Mouse (Mus musculus): ENCODE data around the gene Gng2. TPM values are rescaled to one million over a fixed set of nuclear protein-coding genes. Genes with fewer than 3 reads are reported as not detected.
"Not testable (repeated sequence)": the region's sequence is repeated elsewhere in the genome, so short reads cannot be mapped to it uniquely, and the experiment has no call there.

Gene Gng2
- polyA plus RNA-seq, 1 experiment from 2014 or later, result 11.6 TPM

DNA sequence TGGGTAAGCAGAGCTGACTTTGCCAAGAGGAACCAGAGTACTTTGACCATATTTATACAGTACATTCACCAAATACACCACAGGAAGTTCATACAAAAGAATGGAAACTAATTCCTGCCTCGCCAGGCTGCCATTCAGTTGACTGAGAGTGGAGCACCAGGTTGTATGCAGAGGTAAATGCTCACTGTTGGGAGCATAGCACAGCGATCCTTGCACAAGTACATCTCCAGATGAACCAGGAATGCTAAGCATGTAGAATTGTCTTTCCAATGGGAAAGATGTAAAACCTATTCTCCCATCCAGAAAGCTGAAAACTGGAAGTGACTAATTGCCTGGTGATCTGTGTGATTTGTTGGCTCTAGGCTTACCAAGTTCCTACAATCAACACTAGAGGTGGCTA lies 61.1 kb downstream of the Gng2 start:
- no peaks in the 10 kb centered on the region for H3K9me3 ChIP-seq (replicated peaks; ENCODE audit: control insufficient read depth, low read length)
- H3K36me3 ChIP-seq (ENCODE audit: control insufficient read depth, insufficient read depth), result no peaks in the 10 kb centered on the region
- 58% methylated on average over 2 of the region's 2 CpGs for WGBS (ENCODE audit: insufficient replicate concordance)
- no peaks in the 10 kb centered on the region for H3K4me1 ChIP-seq (ENCODE audit: control insufficient read depth, low read depth, low read length)
- H3K4me3 ChIP-seq (ENCODE audit: low read depth, low read length), result no peak overlapping the region
- no peak for ATAC-seq (ENCODE audit: low read depth)
- no peak overlapping the region for H3K27ac ChIP-seq (ENCODE audit: low read length)
- H3K9ac ChIP-seq (ENCODE audit: low read depth, low read length), result no peak overlapping the region
- no peaks in the 10 kb centered on the region for H3K27me3 ChIP-seq (ENCODE audit: control insufficient read depth, insufficient read depth, low read depth, low read length)
- H3K4me2 ChIP-seq (ENCODE audit: low read depth, low read length), result no peak overlapping the region

DNA sequence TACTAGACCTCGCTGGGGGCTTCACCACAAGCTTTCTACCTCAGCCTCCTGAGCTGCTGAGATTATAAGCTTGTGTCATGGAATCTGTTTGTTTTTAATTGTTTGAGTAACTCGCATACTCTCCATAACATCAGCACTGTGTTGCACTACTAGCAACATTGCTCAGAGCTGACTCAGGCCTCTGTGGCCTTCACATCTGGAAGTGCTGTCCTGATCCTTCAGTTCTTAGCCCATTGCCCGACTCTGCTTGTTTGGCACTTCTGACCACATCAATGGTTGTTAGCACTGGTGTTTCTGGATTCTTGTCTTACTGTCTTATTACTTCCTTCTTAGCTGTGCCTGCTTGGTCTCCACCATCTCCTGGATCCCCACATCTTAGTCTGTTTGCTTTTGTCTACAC lies 64.5 kb downstream of the Gng2 start:
- H3K27me3 ChIP-seq (ENCODE audit: control insufficient read depth, insufficient read depth, low read depth, low read length), result no peaks in the 10 kb centered on the region
- no peak overlapping the region for H3K27ac ChIP-seq (ENCODE audit: low read length)
- H3K9ac ChIP-seq (ENCODE audit: low read depth, low read length), result no peak overlapping the region
- 61% methylated on average over 3 of the region's 3 CpGs for WGBS (ENCODE audit: insufficient replicate concordance)
- H3K4me1 ChIP-seq (ENCODE audit: control insufficient read depth, low read depth, low read length), result no peaks in the 10 kb centered on the region
- H3K4me2 ChIP-seq (ENCODE audit: low read depth, low read length), result no peak overlapping the region
- no peak overlapping the region for H3K4me3 ChIP-seq (ENCODE audit: low read depth, low read length)
- no peaks in the 10 kb centered on the region for H3K36me3 ChIP-seq (ENCODE audit: control insufficient read depth, insufficient read depth)
- H3K9me3 ChIP-seq (replicated peaks; ENCODE audit: control insufficient read depth, low read length), result no peaks in the 10 kb centered on the region
- ATAC-seq (ENCODE audit: low read depth), result no peak

DNA sequence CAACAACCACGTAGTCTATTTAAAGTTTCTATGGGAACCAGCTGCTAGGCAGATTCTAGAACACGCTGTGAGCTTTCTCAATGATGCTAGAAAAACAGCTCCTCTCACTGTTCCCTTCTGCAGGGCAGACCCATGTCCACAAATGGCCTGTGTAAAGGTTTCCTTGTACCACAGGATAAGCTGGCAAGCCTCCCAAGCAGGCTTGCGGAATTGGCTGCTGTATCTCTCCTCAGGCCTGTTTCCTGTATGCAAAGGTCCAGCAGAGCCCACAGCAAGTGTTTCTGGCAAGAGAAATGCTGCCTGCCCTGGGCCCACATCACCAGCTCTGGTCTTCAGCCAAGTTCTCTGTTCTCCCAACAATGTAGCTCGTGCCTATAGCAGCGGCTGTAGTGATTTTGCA lies 71.8 kb downstream of the Gng2 start:
- H3K4me2 ChIP-seq (ENCODE audit: low read depth, low read length), result no peak overlapping the region
- ATAC-seq (ENCODE audit: low read depth), result no peak
- no peak overlapping the region for H3K27ac ChIP-seq (ENCODE audit: low read length)
- no peak overlapping the region for H3K4me3 ChIP-seq (ENCODE audit: low read depth, low read length)
- H3K36me3 ChIP-seq (ENCODE audit: control insufficient read depth, insufficient read depth), result no peaks in the 10 kb centered on the region
- H3K4me1 ChIP-seq (ENCODE audit: control insufficient read depth, low read depth, low read length), result no peaks in the 10 kb centered on the region
- no peaks in the 10 kb centered on the region for H3K9me3 ChIP-seq (replicated peaks; ENCODE audit: control insufficient read depth, low read length)
- no peak overlapping the region for H3K9ac ChIP-seq (ENCODE audit: low read depth, low read length)
- WGBS (ENCODE audit: insufficient replicate concordance), result 60% methylated on average over 5 of the region's 5 CpGs
- no peaks in the 10 kb centered on the region for H3K27me3 ChIP-seq (ENCODE audit: control insufficient read depth, insufficient read depth, low read depth, low read length)

DNA sequence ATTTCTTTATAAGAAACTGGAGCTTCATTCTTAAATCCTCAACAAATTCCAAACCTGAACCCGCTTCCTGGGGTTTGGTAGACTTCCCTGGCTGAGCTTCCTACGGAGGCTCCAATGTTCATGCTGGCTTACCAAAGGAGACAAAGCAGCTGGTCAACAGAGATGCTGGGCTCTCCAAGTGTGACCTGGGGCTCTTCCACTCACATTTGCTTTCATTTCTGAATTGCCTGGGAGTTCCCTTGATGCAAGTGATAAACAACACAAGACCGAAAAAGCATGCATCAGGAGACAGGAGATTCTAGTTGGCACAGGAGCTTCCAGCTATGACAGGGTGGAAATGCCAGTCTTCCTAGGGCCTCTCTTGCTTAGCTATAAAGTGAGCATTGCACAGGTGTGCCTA lies 72.6 kb downstream of the Gng2 start:
- no peak overlapping the region for H3K27ac ChIP-seq (ENCODE audit: low read length)
- 61% methylated on average over 3 of the region's 3 CpGs for WGBS (ENCODE audit: insufficient replicate concordance)

DNA sequence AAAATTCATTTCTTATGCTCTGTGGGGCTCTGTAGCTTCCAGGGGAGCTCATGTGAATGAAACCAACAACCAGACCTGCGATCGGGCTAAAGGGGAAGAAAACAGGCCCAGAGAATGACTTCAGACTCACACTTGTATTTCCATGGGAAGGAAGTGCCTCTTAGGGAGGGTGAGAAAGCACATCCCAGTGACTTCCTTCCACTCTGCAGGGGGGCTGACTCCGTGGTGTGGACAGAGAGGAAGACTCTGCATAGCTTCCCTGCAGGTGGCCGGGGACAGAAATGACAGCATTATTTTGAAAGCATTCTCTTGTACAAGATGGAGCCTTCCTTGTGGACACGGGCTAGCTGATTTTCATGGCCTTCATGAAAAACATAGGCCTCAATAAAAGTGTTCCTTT lies 73.4 kb downstream of the Gng2 start:
- Histone ChIP-seq H3K27me3 (ENCODE audit: control insufficient read depth, insufficient read depth, low read depth, low read length) (no peaks in the 10 kb centered on the region), H3K9ac (ENCODE audit: low read depth, low read length) (no peak overlapping the region), H3K27ac (ENCODE audit: low read length) (no peak overlapping the region), H3K4me2 (ENCODE audit: low read depth, low read length) (no peak overlapping the region), H3K4me1 (ENCODE audit: control insufficient read depth, low read depth, low read length) (no peaks in the 10 kb centered on the region), H3K9me3 (replicated peaks; ENCODE audit: control insufficient read depth, low read length) (no peaks in the 10 kb centered on the region), H3K4me3 (ENCODE audit: low read depth, low read length) (no peak overlapping the region), H3K36me3 (ENCODE audit: control insufficient read depth, insufficient read depth) (no peaks in the 10 kb centered on the region)
- no peak for ATAC-seq (ENCODE audit: low read depth)
- WGBS (ENCODE audit: insufficient replicate concordance), result 31% methylated on average over 5 of the region's 5 CpGs

More for the DNA sequence above, 72.6 kb downstream of the Gng2 start:
- H3K36me3 ChIP-seq (ENCODE audit: control insufficient read depth, insufficient read depth), result no peaks in the 10 kb centered on the region
- no peak overlapping the region for H3K4me3 ChIP-seq (ENCODE audit: low read depth, low read length)
- no peak overlapping the region for H3K9ac ChIP-seq (ENCODE audit: low read depth, low read length)
- no peaks in the 10 kb centered on the region for H3K4me1 ChIP-seq (ENCODE audit: control insufficient read depth, low read depth, low read length)
- no peak for ATAC-seq (ENCODE audit: low read depth)
- H3K4me2 ChIP-seq (ENCODE audit: low read depth, low read length), result no peak overlapping the region
- H3K9me3 ChIP-seq (replicated peaks; ENCODE audit: control insufficient read depth, low read length), result no peaks in the 10 kb centered on the region
- H3K27me3 ChIP-seq (ENCODE audit: control insufficient read depth, insufficient read depth, low read depth, low read length), result no peaks in the 10 kb centered on the region

DNA sequence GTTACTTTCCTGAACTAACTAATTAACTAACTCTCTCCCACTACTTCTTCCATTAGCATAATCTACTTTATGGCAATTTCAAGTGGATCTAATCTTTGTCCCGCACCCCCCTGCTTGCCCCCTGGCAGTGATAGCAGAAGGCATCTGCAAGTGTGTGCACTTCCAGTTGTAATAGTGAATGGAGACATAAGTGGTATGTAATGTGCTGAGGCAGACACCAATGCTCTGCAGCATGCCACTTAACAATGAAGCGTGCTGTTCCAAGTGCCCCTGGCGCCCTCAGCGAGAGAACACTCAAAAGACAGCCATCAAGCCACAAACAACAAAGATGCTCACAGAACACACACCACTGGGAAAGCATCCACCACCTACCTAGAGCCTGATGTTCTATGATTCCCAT lies 76.9 kb downstream of the Gng2 start:
- H3K27ac ChIP-seq (ENCODE audit: low read length), result no peak overlapping the region
- H3K9ac ChIP-seq (ENCODE audit: low read depth, low read length), result no peak overlapping the region
- ATAC-seq (ENCODE audit: low read depth), result no peak
- H3K27me3 ChIP-seq (ENCODE audit: control insufficient read depth, insufficient read depth, low read depth, low read length), result no peaks in the 10 kb centered on the region
- WGBS (ENCODE audit: insufficient replicate concordance), result 79% methylated on average over 4 of the region's 4 CpGs
- no peaks in the 10 kb centered on the region for H3K36me3 ChIP-seq (ENCODE audit: control insufficient read depth, insufficient read depth)
- H3K4me3 ChIP-seq (ENCODE audit: low read depth, low read length), result no peak overlapping the region
- no peaks in the 10 kb centered on the region for H3K4me1 ChIP-seq (ENCODE audit: control insufficient read depth, low read depth, low read length)
- no peaks in the 10 kb centered on the region for H3K9me3 ChIP-seq (replicated peaks; ENCODE audit: control insufficient read depth, low read length)
- no peak overlapping the region for H3K4me2 ChIP-seq (ENCODE audit: low read depth, low read length)

DNA sequence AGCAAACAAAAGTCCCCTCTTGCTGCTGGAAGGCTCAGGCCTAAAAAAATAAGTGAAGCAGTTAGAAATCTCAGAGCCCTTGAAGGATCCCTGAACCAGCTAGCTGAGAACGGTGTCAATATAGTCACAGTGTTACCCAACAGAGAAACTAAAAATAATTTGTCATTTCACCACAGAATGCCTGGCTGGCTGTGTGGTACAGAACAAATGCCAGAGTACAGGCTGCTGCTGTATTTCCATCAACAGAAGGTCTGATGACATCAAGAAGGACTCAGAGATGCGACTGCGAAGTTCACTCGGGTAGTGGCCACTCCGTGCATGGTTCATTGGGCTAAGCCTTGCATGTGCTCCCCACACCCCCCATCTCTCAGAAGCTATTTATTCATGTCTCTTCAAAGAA lies 89.9 kb downstream of the Gng2 start:
- ATAC-seq (ENCODE audit: low read depth), result no peak
- 80% methylated on average over 5 of the region's 5 CpGs for WGBS (ENCODE audit: insufficient replicate concordance)
- H3K4me1 ChIP-seq (ENCODE audit: control insufficient read depth, low read depth, low read length), result no peaks in the 10 kb centered on the region

DNA sequence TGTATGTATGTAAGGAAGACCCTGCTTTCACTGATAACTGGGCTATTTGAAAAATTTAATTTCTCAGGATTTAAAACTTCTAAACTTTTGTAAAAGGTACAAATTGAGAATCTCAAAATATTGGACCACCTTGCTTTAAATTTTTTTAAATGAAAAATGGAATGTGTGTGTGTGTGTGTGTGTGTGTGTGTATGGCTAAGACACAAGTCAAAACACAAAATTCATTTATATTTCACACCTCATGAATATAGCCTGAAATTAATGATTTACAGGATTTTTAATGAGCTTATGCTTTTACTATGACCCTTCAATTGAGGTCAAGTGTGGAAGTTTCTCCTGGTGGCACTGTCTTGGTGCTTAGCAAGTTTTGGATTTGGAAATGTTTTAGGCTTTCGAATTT lies 93.0 kb downstream of the Gng2 start:
- H3K27ac ChIP-seq (ENCODE audit: low read length); H3K27me3 ChIP-seq (ENCODE audit: control insufficient read depth, insufficient read depth, low read depth, low read length); H3K36me3 ChIP-seq (ENCODE audit: control insufficient read depth, insufficient read depth); H3K9me3 ChIP-seq (replicated peaks; ENCODE audit: control insufficient read depth, low read length); H3K4me3 ChIP-seq (ENCODE audit: low read depth, low read length); H3K4me2 ChIP-seq (ENCODE audit: low read depth, low read length); H3K4me1 ChIP-seq (ENCODE audit: control insufficient read depth, low read depth, low read length); ATAC-seq (ENCODE audit: low read depth); H3K9ac ChIP-seq (ENCODE audit: low read depth, low read length): not testable (repeated sequence)
- 52% methylated on average over 1 of the region's 1 CpGs for WGBS (ENCODE audit: insufficient replicate concordance)

More for the DNA sequence above, 89.9 kb downstream of the Gng2 start:
- no peak overlapping the region for H3K27ac ChIP-seq (ENCODE audit: low read length)
- no peak overlapping the region for H3K4me2 ChIP-seq (ENCODE audit: low read depth, low read length)
- no peaks in the 10 kb centered on the region for H3K36me3 ChIP-seq (ENCODE audit: control insufficient read depth, insufficient read depth)
- no peak overlapping the region for H3K4me3 ChIP-seq (ENCODE audit: low read depth, low read length)
- no peaks in the 10 kb centered on the region for H3K27me3 ChIP-seq (ENCODE audit: control insufficient read depth, insufficient read depth, low read depth, low read length)
- no peak overlapping the region for H3K9ac ChIP-seq (ENCODE audit: low read depth, low read length)
- H3K9me3 ChIP-seq (replicated peaks; ENCODE audit: control insufficient read depth, low read length), result no peaks in the 10 kb centered on the region

DNA sequence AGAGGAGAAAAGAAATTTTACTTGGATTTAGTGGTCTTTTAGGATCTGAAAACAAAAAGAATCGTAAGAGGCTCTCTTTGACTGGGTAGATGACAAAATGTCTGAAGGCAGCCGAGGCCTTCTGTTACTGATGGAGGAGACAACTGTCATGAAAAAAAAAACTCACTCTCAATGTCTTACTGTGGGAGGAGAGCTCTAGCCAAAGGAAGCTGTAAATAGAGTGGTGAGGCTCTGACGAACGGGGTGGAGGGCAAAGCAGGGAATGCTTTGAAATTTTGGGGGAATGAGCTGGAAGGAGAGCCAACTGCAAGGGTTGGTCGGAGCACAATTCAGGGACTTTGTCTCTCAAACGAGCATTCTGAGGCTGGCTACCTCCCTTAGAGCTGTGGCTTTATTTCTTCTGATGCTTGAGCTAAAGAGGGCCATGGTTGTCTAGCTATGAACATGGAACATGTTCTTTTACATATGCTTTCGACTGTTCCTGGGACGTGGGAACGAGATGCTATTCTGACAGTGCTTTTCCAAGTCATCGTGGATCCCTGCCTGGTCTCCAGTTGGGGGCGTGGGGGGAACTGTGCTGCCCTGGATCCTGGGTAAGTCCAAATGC lies 103.1 kb downstream of the Gng2 start:
- 65% methylated on average over 11 of the region's 11 CpGs for WGBS (ENCODE audit: insufficient replicate concordance)
- no peak overlapping the region for H3K4me3 ChIP-seq (ENCODE audit: low read depth, low read length)
- no peak overlapping the region for H3K27ac ChIP-seq (ENCODE audit: low read length)
- no peak overlapping the region for H3K9ac ChIP-seq (ENCODE audit: low read depth, low read length)
- no peak for ATAC-seq (ENCODE audit: low read depth)
- no peaks in the 10 kb centered on the region for H3K9me3 ChIP-seq (replicated peaks; ENCODE audit: control insufficient read depth, low read length)
- H3K27me3 ChIP-seq (ENCODE audit: control insufficient read depth, insufficient read depth, low read depth, low read length), result no peaks in the 10 kb centered on the region
- no peaks in the 10 kb centered on the region for H3K36me3 ChIP-seq (ENCODE audit: control insufficient read depth, insufficient read depth)
- H3K4me2 ChIP-seq (ENCODE audit: low read depth, low read length), result no peak overlapping the region
- no peaks in the 10 kb centered on the region for H3K4me1 ChIP-seq (ENCODE audit: control insufficient read depth, low read depth, low read length)

Measured in liver, embryonic 16.5 days (tissue).